Mouse (Mus musculus) adrenal gland, adult 2 months (tissue): ENCODE data around the gene Shkbp1. TPM values are rescaled to one million over a fixed set of nuclear protein-coding genes. Genes with fewer than 3 reads are reported as not detected.
A peak's percentile ranks its signal among the peaks of the same experiment; 100 is the strongest.

ENCODE experiments used
- DNase-seq: peaks from one replicate; pipeline ENCODE4 v3.0.0; 2021
- long read RNA-seq: library from polyadenylated mRNA; stranded (forward); transcript quantifications from one replicate; pipeline ENCODE4 v2.0.0, GENCODE M21; 2021
- polyA plus RNA-seq: library from polyadenylated mRNA; depleted of rRNA; stranded (reverse); fragments of >200 nt; gene quantifications from 2 replicates; pipeline ENCODE4 v1.2.3, GENCODE M21; 2012; rRNA removed
- total RNA-seq, 2 experiments: library from RNA; stranded (reverse); gene quantifications; 2 replicates each; pipeline ENCODE4 v1.2.3; 2021

The Shkbp1 gene
- total RNA-seq = 10 to 100 TPM; 11.3 to 22.5 TPM
- polyA plus RNA-seq = 60.8 and 74.5 TPM in 2 replicates
- long read RNA-seq, transcript Shkbp1-201 (18 exons, 2,358 nt) = major isoform, 26 of 36 reads
- long read RNA-seq, partial matches to known transcripts = 6 of 36 reads
- long read RNA-seq, other reads (novel, unspliced or antisense) = 4 of 36 reads

GRCm38 (mm10) chr7:27355745-27356240 is at the start of gene Shkbp1:
Shkbp1 (minus strand) TSS chr7:27356019.
- DNase-seq = peak; percentile 94

GRCm38 (mm10) chr7:27404203-27404942 is 48.6 kb upstream of the Shkbp1 start:
- no peak for DNase-seq

- DNase-seq = peak; percentile 69
These were observed 46.9 kb upstream of the Shkbp1 start for GRCm38 (mm10) chr7:27402675-27403074.

- no peak for DNase-seq
These were observed 44.7 kb upstream of the Shkbp1 start for GRCm38 (mm10) chr7:27400545-27400944.

- no peak for DNase-seq
These were observed 41.5 kb upstream of the Shkbp1 start for GRCm38 (mm10) chr7:27397048-27397949.

GRCm38 (mm10) chr7:27396184-27397047 is 40.6 kb upstream of the Shkbp1 start:
- DNase-seq = no peak

GRCm38 (mm10) chr7:27395521-27396183 is 39.8 kb upstream of the Shkbp1 start:
- no peak for DNase-seq

- no peak for DNase-seq
These were observed 35.6 kb upstream of the Shkbp1 start for GRCm38 (mm10) chr7:27391416-27391815.

GRCm38 (mm10) chr7:27389213-27389612 is 33.4 kb upstream of the Shkbp1 start:
- no peak for DNase-seq

- DNase-seq = no peak
These were observed 28.9 kb upstream of the Shkbp1 start for GRCm38 (mm10) chr7:27384731-27385130.

GRCm38 (mm10) chr7:27384134-27384533 is 28.3 kb upstream of the Shkbp1 start:
- no peak for DNase-seq

GRCm38 (mm10) chr7:27383233-27383632 is 27.4 kb upstream of the Shkbp1 start:
- no peak for DNase-seq

- DNase-seq = no peak
These were observed 25.7 kb upstream of the Shkbp1 start for GRCm38 (mm10) chr7:27381560-27381959.

- DNase-seq = no peak
These were observed 25.2 kb upstream of the Shkbp1 start for GRCm38 (mm10) chr7:27381009-27381408.

GRCm38 (mm10) chr7:27379836-27380235 is 24.0 kb upstream of the Shkbp1 start:
- no peak for DNase-seq

GRCm38 (mm10) chr7:27378431-27378830 is 22.6 kb upstream of the Shkbp1 start:
- DNase-seq = no peak

- DNase-seq = no peak
These were observed 19.5 kb upstream of the Shkbp1 start for GRCm38 (mm10) chr7:27375274-27375673.

GRCm38 (mm10) chr7:27371715-27372462 is 16.1 kb upstream of the Shkbp1 start:
- DNase-seq = peak; percentile 22

- no peak for DNase-seq
These were observed 13.3 kb upstream of the Shkbp1 start for GRCm38 (mm10) chr7:27369111-27369510.

GRCm38 (mm10) chr7:27367976-27368375 is 12.2 kb upstream of the Shkbp1 start:
- no peak for DNase-seq
